Mouse (Mus musculus): Measurements from ENCODE around the gene Slc22a5.

The Slc22a5 gene

DNA sequence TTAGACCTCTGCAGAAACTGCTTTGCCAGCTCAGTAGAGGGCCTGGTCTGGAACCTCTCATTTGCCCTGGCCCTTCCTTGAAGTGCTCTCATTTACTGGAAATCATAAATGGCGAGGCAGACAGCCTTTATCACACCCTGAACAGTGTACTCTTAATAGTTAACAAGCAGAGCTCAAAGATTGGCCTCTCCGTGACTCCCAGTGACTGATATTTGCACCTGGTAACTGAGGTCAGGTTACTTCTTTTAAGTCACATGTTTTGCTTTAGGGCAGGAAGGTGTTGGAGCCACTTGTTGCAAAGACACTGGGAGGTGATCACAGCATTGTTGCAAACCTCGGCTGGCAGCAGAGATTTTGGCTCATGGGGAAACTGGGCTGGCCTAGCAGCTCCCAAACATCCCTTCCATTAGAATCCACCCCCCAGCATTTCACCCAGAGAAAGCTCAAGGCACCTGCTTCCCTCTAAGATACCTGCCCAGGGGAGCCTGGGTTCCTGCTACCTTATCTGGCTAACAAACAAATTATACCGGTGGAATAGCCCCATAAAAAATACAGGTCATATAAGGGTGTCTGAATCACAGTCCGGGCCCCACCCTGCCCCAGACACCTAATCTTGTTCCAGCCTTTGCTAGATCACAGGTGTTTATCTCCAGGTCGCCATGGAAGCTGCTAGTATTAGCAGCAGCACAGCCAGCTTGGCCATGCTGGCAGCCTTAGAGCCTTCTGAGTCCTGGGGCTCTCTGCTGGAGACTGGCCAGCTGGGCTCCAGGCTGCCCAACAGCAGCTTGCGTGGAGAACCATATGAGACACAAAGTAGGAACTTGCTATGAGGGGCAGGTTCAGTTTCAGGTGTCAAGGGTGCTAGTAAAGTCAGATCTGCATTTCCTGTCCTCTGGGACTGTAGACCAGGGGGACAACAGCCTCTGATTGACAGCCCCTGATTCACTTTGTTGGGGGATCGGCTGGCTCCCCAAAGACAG is 51.5 kb downstream of the Slc22a5 start:
- no peak for DNase-seq (ENCODE audit: low read depth)

GRCm38 (mm10) chr11:53839147-53839546 is 52.3 kb downstream of the Slc22a5 start:
- DNase-seq (ENCODE audit: low read depth): no peak

GRCm38 (mm10) chr11:53837731-53838130 is 53.7 kb downstream of the Slc22a5 start:
- no peak for DNase-seq (ENCODE audit: low read depth)

- no peak for DNase-seq (ENCODE audit: low read depth)
Observed at GRCm38 (mm10) chr11:53835379-53836010, 56.0 kb downstream of the Slc22a5 start.

GRCm38 (mm10) chr11:53825409-53825808 is 66.1 kb downstream of the Slc22a5 start:
- no peak for DNase-seq (ENCODE audit: low read depth)

DNA sequence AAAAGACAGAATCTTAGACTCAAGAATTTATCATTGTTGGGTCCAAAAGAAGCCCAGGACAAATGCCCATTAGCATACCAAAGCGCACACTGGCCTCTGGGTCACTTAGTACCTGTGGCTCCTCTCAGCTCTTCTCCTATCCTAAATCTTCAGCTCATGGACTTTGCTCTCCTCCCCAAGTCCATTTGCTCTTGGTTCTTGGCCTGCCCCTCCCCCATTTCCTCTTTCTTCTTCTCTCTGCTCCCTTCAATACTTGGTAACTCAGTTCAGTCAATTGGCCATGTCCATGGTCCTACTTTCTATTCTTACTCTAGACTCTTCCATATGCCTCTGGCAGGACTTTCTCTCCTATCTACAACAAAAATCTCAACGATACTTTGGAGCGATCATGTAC is 69.5 kb downstream of the Slc22a5 start:
- no peak for DNase-seq (ENCODE audit: low read depth)

GRCm38 (mm10) chr11:53821230-53821944 is 70.1 kb downstream of the Slc22a5 start:
- no peak for DNase-seq (ENCODE audit: low read depth)

GRCm38 (mm10) chr11:53820516-53821170 is 70.8 kb downstream of the Slc22a5 start:
- no peak for DNase-seq (ENCODE audit: low read depth)

DNA sequence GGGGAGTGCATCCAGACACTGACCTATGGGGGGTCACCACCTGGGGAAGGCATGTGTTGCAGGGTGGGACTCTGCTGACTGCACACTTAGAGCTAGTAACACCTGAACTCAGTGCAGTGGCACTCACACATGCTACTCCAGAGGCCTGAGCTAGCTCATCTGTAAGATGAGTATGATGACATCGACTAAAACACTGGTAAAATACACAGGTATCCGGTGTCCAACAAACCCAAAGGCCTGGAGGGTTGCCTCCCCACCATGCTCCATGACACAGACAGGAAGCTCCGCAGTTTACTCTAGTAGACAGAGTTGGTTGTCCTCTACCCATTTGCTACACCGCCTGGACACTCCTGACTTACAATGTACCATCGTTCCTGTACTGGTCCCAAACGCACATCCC is 71.9 kb downstream of the Slc22a5 start:
- no peak for DNase-seq (ENCODE audit: low read depth)

- DNase-seq (ENCODE audit: low read depth): no peak
Observed at GRCm38 (mm10) chr11:53818794-53819193, 72.7 kb downstream of the Slc22a5 start.

DNA sequence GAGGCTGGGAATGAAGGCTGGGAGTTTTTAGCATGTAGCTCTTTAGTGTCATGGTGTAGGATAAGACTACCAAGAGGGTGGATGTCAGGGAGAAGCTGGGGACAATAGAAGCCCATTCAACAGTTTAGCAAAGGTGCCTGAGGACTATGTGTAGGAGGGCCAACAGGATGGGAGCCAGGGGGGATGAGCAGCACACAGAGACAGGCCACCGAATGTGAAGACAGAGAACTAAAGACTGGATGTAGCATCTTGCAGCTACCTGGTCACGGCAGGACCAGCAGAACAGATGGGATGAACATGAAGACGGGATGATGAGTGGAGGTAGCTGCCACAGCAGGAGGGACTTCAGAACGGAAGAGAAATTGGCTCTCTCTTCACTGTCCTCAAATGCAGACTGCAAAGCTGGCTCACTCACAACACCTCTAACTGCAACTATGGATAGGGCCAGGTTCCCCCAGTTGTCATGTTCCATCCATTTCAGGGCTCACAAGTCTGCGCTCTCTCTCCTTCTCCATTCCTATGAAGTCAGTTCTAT is 74.6 kb downstream of the Slc22a5 start:
- DNase-seq (ENCODE audit: low read depth): no peak

- no peak for DNase-seq (ENCODE audit: low read depth)
Observed at GRCm38 (mm10) chr11:53814810-53815209, 76.7 kb downstream of the Slc22a5 start.
